Mouse (Mus musculus) CH12.LX (cell line): ENCODE data around the gene 1700030K09Rik. TPM values are rescaled to one million over a fixed set of nuclear protein-coding genes. Genes with fewer than 3 reads are reported as not detected.

Source experiments
- DNase-seq: peaks from one replicate; pipeline ENCODE4 v3.0.0-alpha.2; 2013; ENCODE audit errors: extremely low read depth
- H3K27ac ChIP-seq: 2 replicates; pipeline ENCODE4 v1.5.1; 2012; ENCODE audit warnings: low read depth, mild to moderate bottlenecking, control low read depth, moderate library complexity; ENCODE audit not compliant: insufficient read depth
- H3K27me3 ChIP-seq: replicated peaks from 2 replicates; pipeline ENCODE3; 2012; ENCODE audit warnings: inconsistent platforms
- H3K36me3 ChIP-seq, 2 experiments: replicated peaks in 1 of 2; 2 replicates each; pipeline versions ENCODE3 to v1.6.1; 2012; ENCODE audit warnings: inconsistent platforms in 1 of 2, low read length in 1 of 2, mild to moderate bottlenecking in 1 of 2, mixed read lengths in 1 of 2, moderate library complexity in 1 of 2; ENCODE audit not compliant: control insufficient read depth in 1 of 2, insufficient read depth in 1 of 2
- H3K4me1 ChIP-seq, 2 experiments: 2 replicates each; pipeline ENCODE4 v1.6.1; 2012; ENCODE audit warnings: inconsistent platforms in 1 of 2, moderate library complexity in 1 of 2; ENCODE audit not compliant: insufficient read depth in 2 of 2, control insufficient read depth in 1 of 2
- H3K4me2 ChIP-seq: 2 replicates; pipeline ENCODE4 v1.6.1; 2012; ENCODE audit warnings: low read depth, mild to moderate bottlenecking, control low read depth; ENCODE audit not compliant: poor library complexity, insufficient read depth, severe bottlenecking
- H3K4me3 ChIP-seq, 3 experiments: fragments of 150-350 bp in 1 of 3; sonication (generic) in 1 of 3; replicated peaks in 1 of 3; 2 replicates each; pipeline versions ENCODE3 to v1.5.1; 2011 to 2012; ENCODE audit warnings: low read depth in 2 of 3, low read length in 2 of 3, mild to moderate bottlenecking in 2 of 3, moderate library complexity in 2 of 3, control low read depth in 1 of 3, improper control_type of control experiment in 1 of 3, inconsistent platforms in 1 of 3, mixed read lengths in 1 of 3; ENCODE audit not compliant: poor library complexity in 1 of 3
- H3K79me2 ChIP-seq: replicated peaks from 2 replicates; pipeline ENCODE4 v1.6.1; 2012; ENCODE audit warnings: mild to moderate bottlenecking, moderate library complexity; ENCODE audit not compliant: control insufficient read depth, poor library complexity, insufficient read depth, severe bottlenecking; ENCODE audit errors: extremely low read depth
- H3K9ac ChIP-seq: 2 replicates; pipeline ENCODE4 v1.6.1; 2012; ENCODE audit warnings: low read depth, mild to moderate bottlenecking, control low read depth, moderate library complexity; ENCODE audit not compliant: insufficient read depth
- H3K9me3 ChIP-seq: replicated peaks from 2 replicates; pipeline ENCODE3; 2012; ENCODE audit warnings: low read length, inconsistent platforms, mixed read lengths
- BHLHE40 ChIP-seq: IDR thresholded peaks from 2 replicates; pipeline ENCODE4 v1.6.1; 2011; ENCODE audit warnings: mild to moderate bottlenecking, low read depth, low read length, improper control_type of control experiment
- CTCF ChIP-seq, 2 experiments: IDR thresholded peaks in 1 of 2; conservative IDR thresholded peaks in 1 of 2; 2 replicates each; pipeline ENCODE4 v1.5.1; 2011 to 2012; ENCODE audit warnings: low read depth in 2 of 2, low read length in 2 of 2, improper control_type of control experiment in 1 of 2, inconsistent platforms in 1 of 2, mild to moderate bottlenecking in 1 of 2, moderate library complexity in 1 of 2
- EP300 ChIP-seq: IDR thresholded peaks from 2 replicates; pipeline ENCODE4 v1.6.1; 2011; ENCODE audit warnings: low read length, improper control_type of control experiment
- ETS1 ChIP-seq: conservative IDR thresholded peaks from 2 replicates; pipeline ENCODE4 v1.6.1; 2012; ENCODE audit warnings: low read depth, mild to moderate bottlenecking, inconsistent platforms, low read length, improper control_type of control experiment, moderate library complexity
- IRF4 ChIP-seq: IDR thresholded peaks from 2 replicates; pipeline ENCODE4 v1.6.1; 2014; ENCODE audit warnings: low read depth, mild to moderate bottlenecking, inconsistent platforms, low read length, improper control_type of control experiment
- JUN ChIP-seq: IDR thresholded peaks from 2 replicates; pipeline ENCODE4 v1.6.1; 2011; ENCODE audit warnings: low read depth, mild to moderate bottlenecking, low read length, improper control_type of control experiment, moderate library complexity; ENCODE audit not compliant: insufficient read depth
- JUND ChIP-seq: conservative IDR thresholded peaks from 2 replicates; pipeline ENCODE4 v1.6.1; 2011; ENCODE audit warnings: low read depth, low read length, improper control_type of control experiment
- MAX ChIP-seq: IDR thresholded peaks from 2 replicates; pipeline ENCODE4 v1.6.1; 2011; ENCODE audit warnings: low read length, improper control_type of control experiment
- MAZ ChIP-seq: IDR thresholded peaks from 2 replicates; pipeline ENCODE4 v1.6.1; 2012; ENCODE audit warnings: low read depth, mild to moderate bottlenecking, inconsistent platforms, low read length, improper control_type of control experiment, moderate library complexity
- MEF2A ChIP-seq: IDR thresholded peaks from 2 replicates; pipeline ENCODE4 v1.6.1; 2014; ENCODE audit warnings: low read depth, mild to moderate bottlenecking, inconsistent platforms, low read length, improper control_type of control experiment, borderline replicate concordance
- MXI1 ChIP-seq: IDR thresholded peaks from 2 replicates; pipeline ENCODE4 v1.6.1; 2011; ENCODE audit warnings: mild to moderate bottlenecking, low read depth, low read length, improper control_type of control experiment
- NRF1 ChIP-seq: IDR thresholded peaks from 2 replicates; pipeline ENCODE4 v1.6.1; 2014; ENCODE audit warnings: low read depth, mild to moderate bottlenecking, inconsistent platforms, low read length, improper control_type of control experiment, moderate library complexity
- PAX5 ChIP-seq: IDR thresholded peaks from 2 replicates; pipeline ENCODE4 v1.6.1; 2012; ENCODE audit warnings: low read length, inconsistent platforms, mixed read lengths
- POLR2A ChIP-seq: IDR thresholded peaks from 2 replicates; pipeline ENCODE4 v1.6.1; 2011; ENCODE audit warnings: low read depth, mild to moderate bottlenecking, improper control_type of control experiment, low read length
- SMC3 ChIP-seq: IDR thresholded peaks from 2 replicates; pipeline ENCODE4 v1.6.1; 2011; ENCODE audit warnings: low read depth, low read length, improper control_type of control experiment
- TBP ChIP-seq: conservative IDR thresholded peaks from 2 replicates; pipeline ENCODE4 v1.6.1; 2011; ENCODE audit warnings: low read depth, low read length, improper control_type of control experiment
- TCF12 ChIP-seq: IDR thresholded peaks from 2 replicates; pipeline ENCODE4 v1.6.1; 2014; ENCODE audit warnings: low read depth, mild to moderate bottlenecking, inconsistent platforms, low read length, improper control_type of control experiment
- ZMIZ1 ChIP-seq: IDR thresholded peaks from 2 replicates; pipeline ENCODE4 v1.6.1; 2012; ENCODE audit warnings: low read depth, mild to moderate bottlenecking, inconsistent platforms, low read length, improper control_type of control experiment
- dilution Hi-C: fragments of 300-500 bp; cut with MboI; formaldehyde crosslinking; loops from 2 replicates; pipeline ENCODE4 v1.14.3; 2020; ENCODE audit warnings: low sequenced_read_pairs; ENCODE audit not compliant: extremely low pct_unique_long_range_greater_than_20kb, extremely low pct_ligation_motif_present
- in situ Hi-C: fragments of 300-500 bp; cut with MboI; formaldehyde crosslinking; loops from 3 replicates; pipeline ENCODE4 v1.14.3; 2019; ENCODE audit warnings: low sequenced_read_pairs, low pct_ligation_motif_present, low pct_unique_long_range_greater_than_20kb, mixed read lengths
- polyA plus RNA-seq: library from polyadenylated mRNA; unstranded; fragments of >175 nt; gene quantifications from 2 replicates; pipeline ENCODE4 v1.2.1, GENCODE M21; 2012; ENCODE audit warnings: low read depth; ENCODE audit not compliant: insufficient read length
- total RNA-seq, 2 experiments: library from RNA; depleted of rRNA; stranded (reverse); fragments of 300-350 nt in 1 of 2; fragments of >200 nt in 1 of 2; gene quantifications; 2 replicates each; pipeline ENCODE4 v1.2.3; 2012 to 2014

1700030K09Rik gene
- total and polyA plus RNA-seq, 3 experiments = 9.8 to 13.1 (median 12.6) TPM

GRCm38 (mm10) chr8:72401381-72401780 lies 42.3 kb upstream of the 1700030K09Rik start:
- Histone ChIP-seq H3K36me3 (peaks cover 19 to 50% of the 10 kb centered on the region in 2 experiments), H3K9me3 (no peaks in the 10 kb centered on the region), H3K4me1 (peaks cover 16 to 72% of the 10 kb centered on the region in 2 experiments), H3K27ac (no peak overlapping the region), H3K79me2 (peaks cover 12% of the 10 kb centered on the region), H3K9ac (no peak overlapping the region), H3K27me3 (no peaks in the 10 kb centered on the region), H3K4me2 (no peak overlapping the region), H3K4me3 (no peak overlapping the region)
- in situ Hi-C loops (loop anchor here (5.0 kb wide), 1 partner anchor 34 kb away; no protein-coding TSS in a partner anchor), dilution Hi-C loops (no loop called here)
- TF ChIP-seq IRF4 = peak; percentile 70
- peak; percentile 43 for TF ChIP-seq ETS1
- peak; percentile 35; the same call in 1 of the 2 replicates for TF ChIP-seq JUN
- no peak for TF ChIP-seq MXI1
- peak; percentile 91 for TF ChIP-seq TCF12
- TF ChIP-seq NRF1 = no peak
- TF ChIP-seq ZMIZ1 = no peak
- no peak for TF ChIP-seq TBP
- no peak for TF ChIP-seq CTCF (conservative IDR thresholded peaks at IDR 0.05 in 1 of 2, IDR thresholded peaks at IDR 0.05 in 1 of 2; ENCODE audit: low read depth in 2 of 2, low read length in 2 of 2)
- no peak for TF ChIP-seq POLR2A
- TF ChIP-seq MAX = no peak
- TF ChIP-seq SMC3 = no peak
- TF ChIP-seq BHLHE40 = peak; percentile 35; the same call in 1 of the 2 replicates
- TF ChIP-seq JUND = peak; percentile 64
- TF ChIP-seq EP300 = peak; percentile 58; the same call in 1 of the 2 replicates
- peak; percentile 69 for DNase-seq

GRCm38 (mm10) chr8:72402981-72403380 lies 40.7 kb upstream of the 1700030K09Rik start:
- no peak for TF ChIP-seq MEF2A
- no peak for TF ChIP-seq PAX5
- TF ChIP-seq JUND = no peak
- no peak for TF ChIP-seq MAZ
- dilution Hi-C loops = no loop called here
- Histone ChIP-seq H3K9me3 (no peaks in the 10 kb centered on the region), H3K4me1 (peaks cover 10 to 63% of the 10 kb centered on the region in 2 experiments), H3K4me3 (no peak overlapping the region), H3K9ac (no peak overlapping the region), H3K27ac (no peak overlapping the region), H3K27me3 (no peaks in the 10 kb centered on the region), H3K79me2 (peaks cover 17% of the 10 kb centered on the region), H3K36me3 (peaks cover 12 to 41% of the 10 kb centered on the region in 2 experiments), H3K4me2 (no peak overlapping the region)
- DNase-seq = no peak
- in situ Hi-C loops = loop anchor here (5.0 kb wide), 1 partner anchor 36 kb away; no protein-coding TSS in a partner anchor
